Mouse (Mus musculus): ENCODE data around the gene Ndufa13. TPM values are rescaled to one million over a fixed set of nuclear protein-coding genes. Genes with fewer than 3 reads are reported as not detected.

Gene Ndufa13
- polyA plus RNA-seq, 1 experiment from 2014 or later, result 446 TPM

GRCm38 (mm10) chr8:69897857-69898256, 4.5 kb downstream of the Ndufa13 start:
- H3K4me2 ChIP-seq (ENCODE audit: low read length), result no peak overlapping the region
- H3K36me3 ChIP-seq (ENCODE audit: control insufficient read depth, insufficient read depth, low read length), result peaks cover 49% of the 10 kb centered on the region
- H3K4me1 ChIP-seq (ENCODE audit: control insufficient read depth in 2 of 2, insufficient read depth in 2 of 2, low read length in 2 of 2), result peaks cover 23 to 57% of the 10 kb centered on the region in 2 experiments
- H3K27ac ChIP-seq (replicated peaks in 1 of 2; ENCODE audit: control insufficient read depth in 1 of 2, insufficient read depth in 1 of 2, low read depth in 2 of 2, low read length in 2 of 2), result no peak overlapping the region
- H3K27me3 ChIP-seq (ENCODE audit: control insufficient read depth, insufficient read depth, low read length), result no peaks in the 10 kb centered on the region
- H3K9me3 ChIP-seq (ENCODE audit: control insufficient read depth, low read length), result no peaks in the 10 kb centered on the region
- no peak overlapping the region for H3K9ac ChIP-seq (ENCODE audit: low read length)
- WGBS, result 89% methylated on average over 6 of the region's 6 CpGs
- no peak for ATAC-seq (ENCODE audit: insufficient number of reproducible peaks, insufficient read depth, low FRiP score, low read depth)
- no peak overlapping the region for H3K4me3 ChIP-seq (ENCODE audit: control insufficient read depth in 1 of 2, insufficient read depth in 1 of 2, low read depth in 1 of 2, low read length in 2 of 2)

GRCm38 (mm10) chr8:69895772-69896451, 6.4 kb downstream of the Ndufa13 start:
- no peak overlapping the region for H3K27ac ChIP-seq (replicated peaks in 1 of 2; ENCODE audit: control insufficient read depth in 1 of 2, insufficient read depth in 1 of 2, low read depth in 2 of 2, low read length in 2 of 2)
- no peaks in the 10 kb centered on the region for H3K27me3 ChIP-seq (ENCODE audit: control insufficient read depth, insufficient read depth, low read length)
- no peaks in the 10 kb centered on the region for H3K9me3 ChIP-seq (ENCODE audit: control insufficient read depth, low read length)
- no peak for ATAC-seq (ENCODE audit: insufficient number of reproducible peaks, insufficient read depth, low FRiP score, low read depth)
- WGBS, result 64% methylated on average over 4 of the region's 4 CpGs
- H3K36me3 ChIP-seq (ENCODE audit: control insufficient read depth, insufficient read depth, low read length), result peaks cover 64% of the 10 kb centered on the region
- no peak overlapping the region for H3K9ac ChIP-seq (ENCODE audit: low read length)
- peaks cover 14 to 45% of the 10 kb centered on the region in 2 experiments for H3K4me1 ChIP-seq (ENCODE audit: control insufficient read depth in 2 of 2, insufficient read depth in 2 of 2, low read length in 2 of 2)
- H3K4me2 ChIP-seq (ENCODE audit: low read length), result no peak overlapping the region
- no peak overlapping the region for H3K4me3 ChIP-seq (ENCODE audit: control insufficient read depth in 1 of 2, insufficient read depth in 1 of 2, low read depth in 1 of 2, low read length in 2 of 2)

GRCm38 (mm10) chr8:69894836-69895332, 7.5 kb downstream of the Ndufa13 start:
- WGBS, result 63% methylated on average over 6 of the region's 6 CpGs

GRCm38 (mm10) chr8:69893863-69894262, 8.5 kb downstream of the Ndufa13 start:
- Histone ChIP-seq H3K27me3 (ENCODE audit: control insufficient read depth, insufficient read depth, low read length) (peaks cover 17% of the 10 kb centered on the region), H3K27ac (replicated peaks in 1 of 2; ENCODE audit: control insufficient read depth in 1 of 2, insufficient read depth in 1 of 2, low read depth in 2 of 2, low read length in 2 of 2) (no peak overlapping the region), H3K4me3 (ENCODE audit: control insufficient read depth in 1 of 2, insufficient read depth in 1 of 2, low read depth in 1 of 2, low read length in 2 of 2) (no peak overlapping the region), H3K9ac (ENCODE audit: low read length) (no peak overlapping the region), H3K4me2 (ENCODE audit: low read length) (no peak overlapping the region), H3K36me3 (ENCODE audit: control insufficient read depth, insufficient read depth, low read length) (peaks cover 64% of the 10 kb centered on the region), H3K4me1 (ENCODE audit: control insufficient read depth in 2 of 2, insufficient read depth in 2 of 2, low read length in 2 of 2) (peaks cover 15 to 41% of the 10 kb centered on the region in 2 experiments), H3K9me3 (ENCODE audit: control insufficient read depth, low read length) (no peaks in the 10 kb centered on the region)
- ATAC-seq (ENCODE audit: insufficient number of reproducible peaks, insufficient read depth, low FRiP score, low read depth), result no peak
- WGBS, result 48% methylated on average over 17 of the region's 17 CpGs

More at GRCm38 (mm10) chr8:69894836-69895332, 7.5 kb downstream of the Ndufa13 start:
- Histone ChIP-seq H3K9ac (ENCODE audit: low read length) (no peak overlapping the region; the same call in 1 of the 2 replicates), H3K27me3 (ENCODE audit: control insufficient read depth, insufficient read depth, low read length) (peaks cover 7% of the 10 kb centered on the region), H3K4me3 (ENCODE audit: control insufficient read depth in 1 of 2, insufficient read depth in 1 of 2, low read depth in 1 of 2, low read length in 2 of 2) (no peak overlapping the region), H3K27ac (replicated peaks in 1 of 2; ENCODE audit: control insufficient read depth in 1 of 2, insufficient read depth in 1 of 2, low read depth in 2 of 2, low read length in 2 of 2) (no peak overlapping the region), H3K9me3 (ENCODE audit: control insufficient read depth, low read length) (no peaks in the 10 kb centered on the region), H3K4me2 (ENCODE audit: low read length) (no peak overlapping the region), H3K36me3 (ENCODE audit: control insufficient read depth, insufficient read depth, low read length) (peaks cover 64% of the 10 kb centered on the region), H3K4me1 (ENCODE audit: control insufficient read depth in 2 of 2, insufficient read depth in 2 of 2, low read length in 2 of 2) (peaks cover 11 to 36% of the 10 kb centered on the region in 2 experiments)
- no peak for ATAC-seq (ENCODE audit: insufficient number of reproducible peaks, insufficient read depth, low FRiP score, low read depth)

GRCm38 (mm10) chr8:69890813-69891241, 11.5 kb downstream of the Ndufa13 start:
- H3K4me1 ChIP-seq (ENCODE audit: control insufficient read depth in 2 of 2, insufficient read depth in 2 of 2, low read length in 2 of 2), result peaks cover 23 to 49% of the 10 kb centered on the region in 2 experiments; a peak in 3 of 4 replicates
- H3K27me3 ChIP-seq (ENCODE audit: control insufficient read depth, insufficient read depth, low read length), result peaks cover 47% of the 10 kb centered on the region
- H3K36me3 ChIP-seq (ENCODE audit: control insufficient read depth, insufficient read depth, low read length), result peaks cover 43% of the 10 kb centered on the region
- H3K9ac ChIP-seq (ENCODE audit: low read length), result no peak overlapping the region
- no peak overlapping the region for H3K4me3 ChIP-seq (ENCODE audit: control insufficient read depth in 1 of 2, insufficient read depth in 1 of 2, low read depth in 1 of 2, low read length in 2 of 2)
- no peak for ATAC-seq (ENCODE audit: insufficient number of reproducible peaks, insufficient read depth, low FRiP score, low read depth)
- 51% methylated on average over 19 of the region's 19 CpGs for WGBS
- H3K27ac ChIP-seq (replicated peaks in 1 of 2; ENCODE audit: control insufficient read depth in 1 of 2, insufficient read depth in 1 of 2, low read depth in 2 of 2, low read length in 2 of 2), result no peak overlapping the region
- no peak overlapping the region for H3K4me2 ChIP-seq (ENCODE audit: low read length)
- no peaks in the 10 kb centered on the region for H3K9me3 ChIP-seq (ENCODE audit: control insufficient read depth, low read length)

- Histone ChIP-seq H3K36me3 (ENCODE audit: control insufficient read depth, insufficient read depth, low read length) (peaks cover 26% of the 10 kb centered on the region), H3K4me2 (ENCODE audit: low read length) (peak overlapping the region; percentile 67), H3K27me3 (ENCODE audit: control insufficient read depth, insufficient read depth, low read length) (peaks cover 67% of the 10 kb centered on the region), H3K4me1 (ENCODE audit: control insufficient read depth in 2 of 2, insufficient read depth in 2 of 2, low read length in 2 of 2) (peaks cover 16 to 34% of the 10 kb centered on the region in 2 experiments; a peak in 3 of 4 replicates), H3K27ac (replicated peaks in 1 of 2; ENCODE audit: control insufficient read depth in 1 of 2, insufficient read depth in 1 of 2, low read depth in 2 of 2, low read length in 2 of 2) (no peak overlapping the region), H3K9me3 (ENCODE audit: control insufficient read depth, low read length) (no peaks in the 10 kb centered on the region), H3K9ac (ENCODE audit: low read length) (peak overlapping the region; percentile 31; the same call in 1 of the 2 replicates), H3K4me3 (ENCODE audit: control insufficient read depth in 1 of 2, insufficient read depth in 1 of 2, low read depth in 1 of 2, low read length in 2 of 2) (peak overlapping the region; percentile 27 to 37)
- no peak for ATAC-seq (ENCODE audit: insufficient number of reproducible peaks, insufficient read depth, low FRiP score, low read depth)
- WGBS, result 7% methylated on average over 26 of the region's 32 CpGs
Observed at GRCm38 (mm10) chr8:69888902-69889301, 13.5 kb downstream of the Ndufa13 start.

GRCm38 (mm10) chr8:69888244-69888866, 14.0 kb downstream of the Ndufa13 start:
- peak overlapping the region; percentile 67 for H3K4me2 ChIP-seq (ENCODE audit: low read length)
- H3K27ac ChIP-seq (replicated peaks in 1 of 2; ENCODE audit: control insufficient read depth in 1 of 2, insufficient read depth in 1 of 2, low read depth in 2 of 2, low read length in 2 of 2), result no peak overlapping the region
- whole genome bisulfite sequencing, result 9% methylated on average over 24 of the region's 24 CpGs
- peaks cover 20% of the 10 kb centered on the region for H3K36me3 ChIP-seq (ENCODE audit: control insufficient read depth, insufficient read depth, low read length)
- peaks cover 16 to 34% of the 10 kb centered on the region in 2 experiments; a peak in 3 of 4 replicates for H3K4me1 ChIP-seq (ENCODE audit: control insufficient read depth in 2 of 2, insufficient read depth in 2 of 2, low read length in 2 of 2)
- peak overlapping the region; percentile 27 to 37 for H3K4me3 ChIP-seq (ENCODE audit: control insufficient read depth in 1 of 2, insufficient read depth in 1 of 2, low read depth in 1 of 2, low read length in 2 of 2)
- H3K27me3 ChIP-seq (ENCODE audit: control insufficient read depth, insufficient read depth, low read length), result peaks cover 72% of the 10 kb centered on the region
- H3K9me3 ChIP-seq (ENCODE audit: control insufficient read depth, low read length), result no peaks in the 10 kb centered on the region
- peak overlapping the region; percentile 31; the same call in 1 of the 2 replicates for H3K9ac ChIP-seq (ENCODE audit: low read length)
- ATAC-seq (ENCODE audit: insufficient number of reproducible peaks, insufficient read depth, low FRiP score, low read depth), result no peak
